Mouse (Mus musculus) brain, embryonic 18.5 days (tissue): ENCODE results near the gene Gm15128.
"Not testable (repeated sequence)": the region's sequence is repeated elsewhere in the genome, so short reads cannot be mapped to it uniquely, and the experiment has no call there.

Experiments
- DNase-seq: peaks from one replicate; pipeline ENCODE4 v3.0.0-alpha.2; 2012; ENCODE audit warnings: low read depth, low spot score

Gene Gm15128

DNA sequence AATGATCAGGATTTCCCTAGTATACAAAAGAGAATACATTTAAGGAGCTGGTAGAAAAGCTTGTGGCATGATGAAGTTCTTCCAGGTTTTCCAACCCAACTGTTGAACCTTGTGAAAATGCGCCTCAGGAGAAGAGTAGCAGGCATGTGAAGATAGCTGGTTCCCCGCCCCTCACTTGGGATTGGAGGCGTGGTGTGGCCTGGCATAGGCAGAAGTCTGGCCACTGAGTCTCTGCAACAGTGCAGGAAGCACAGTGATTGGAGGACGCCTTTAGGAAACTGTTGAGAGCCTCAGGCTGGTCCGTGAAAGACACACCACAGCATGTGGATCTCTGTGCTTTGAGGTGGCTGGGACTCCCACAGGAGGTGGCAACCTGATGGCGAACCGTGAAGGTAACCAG, at the start of gene Gm15128:
Gm15128 (plus strand) TSS at position 301 of the 400 bp plus-strand sequence.
- not testable (repeated sequence) for DNase-seq
